Mouse (Mus musculus): ENCODE measurements around the gene Srgap1.

The Srgap1 gene

DNA sequence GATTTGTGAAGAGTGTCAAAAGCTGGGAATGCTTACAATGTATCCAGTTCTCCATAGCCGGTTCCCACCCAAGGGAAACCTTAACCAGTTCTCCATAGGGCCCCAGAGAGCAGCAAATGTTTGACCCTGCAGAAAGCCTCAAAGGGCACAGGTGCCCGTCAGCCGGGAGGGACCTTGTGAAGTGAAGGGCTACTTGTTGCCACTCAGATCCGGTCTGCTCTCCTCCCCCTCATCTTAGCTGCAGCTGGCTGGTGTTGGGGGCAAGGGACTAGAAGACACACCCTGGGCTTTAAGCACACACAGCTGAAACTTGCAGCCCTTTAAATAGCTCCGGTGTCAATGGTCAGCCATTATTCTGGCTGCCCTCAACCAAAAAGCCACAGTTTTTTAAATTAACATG, 30.1 kb downstream of the Srgap1 start:
- DNase-seq (ENCODE audit: low spot score in 2 of 2) = no peak

DNA sequence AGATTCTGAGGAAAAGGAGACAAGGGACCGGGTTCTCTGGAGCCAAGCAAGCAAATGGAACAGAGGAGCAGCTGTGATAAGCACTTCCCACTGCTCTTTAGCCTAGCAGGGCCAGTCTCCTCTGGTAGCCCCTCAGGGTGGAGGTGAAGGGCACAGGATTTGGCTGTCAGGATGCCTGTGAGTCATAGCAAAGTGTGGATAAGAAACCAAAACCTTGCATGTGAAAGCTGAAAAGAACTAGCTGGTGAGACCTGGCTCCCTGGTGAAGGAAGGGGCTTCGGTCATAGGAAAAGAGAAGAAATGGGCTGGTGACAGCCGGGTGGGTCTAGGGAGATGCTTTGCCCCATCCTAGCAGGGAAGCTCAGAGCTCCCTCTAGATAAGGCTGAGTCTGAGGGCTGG, 30.5 kb downstream of the Srgap1 start:
- DNase-seq (ENCODE audit: low spot score in 2 of 2) = no peak

DNA sequence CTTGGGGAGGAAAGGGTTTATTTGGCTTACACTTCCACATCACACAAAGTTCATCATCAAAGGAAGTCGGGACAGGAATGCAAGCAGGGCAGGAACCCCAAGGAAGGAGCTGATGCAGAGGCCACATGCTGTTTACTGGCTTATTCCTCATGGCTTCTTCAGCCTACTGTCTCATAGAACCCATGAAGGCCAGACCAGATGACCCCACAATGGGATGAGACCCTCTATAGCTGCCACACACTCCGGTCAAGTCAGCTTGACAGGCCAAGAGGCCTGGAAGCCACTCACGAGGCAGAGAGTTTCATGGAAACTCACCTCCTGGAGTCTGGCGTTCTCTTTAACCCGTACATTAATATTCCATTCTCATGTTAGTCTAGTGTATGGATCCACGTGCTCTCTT, 34.8 kb downstream of the Srgap1 start:
- DNase-seq (ENCODE audit: low spot score in 2 of 2) = no peak

DNA sequence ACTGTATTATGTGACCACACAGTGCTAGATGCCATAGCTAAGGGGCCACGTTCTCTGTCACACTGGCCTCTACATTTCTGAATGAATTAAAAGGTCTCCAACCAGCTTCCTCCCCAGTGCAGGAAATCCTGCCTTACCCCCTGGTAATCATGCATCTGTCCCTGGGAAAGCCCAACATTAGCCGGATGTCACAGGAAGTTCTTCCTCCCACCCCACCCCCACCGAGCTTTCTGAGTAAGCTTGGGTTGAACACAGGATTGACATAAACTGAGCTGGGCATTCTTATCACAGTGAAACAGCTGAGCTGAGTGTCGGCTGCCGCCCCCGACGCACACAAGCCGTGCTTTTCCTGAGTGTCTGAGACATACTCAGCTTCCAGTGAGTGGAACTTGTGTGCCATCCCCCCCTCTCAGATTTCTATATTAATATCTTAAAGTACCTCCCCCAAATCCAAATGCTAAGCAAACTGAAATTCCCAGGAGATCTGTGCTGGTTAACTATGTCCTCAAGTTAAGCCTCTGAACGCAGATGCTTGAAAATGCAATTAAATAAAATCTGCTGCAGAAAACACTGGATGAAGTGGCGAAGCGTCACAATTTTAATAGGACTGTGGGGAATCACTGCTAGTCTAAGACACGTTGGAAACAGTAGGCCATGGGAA, 38.3 kb downstream of the Srgap1 start:
- DNase-seq (ENCODE audit: low spot score in 2 of 2) = peak; percentile 7 to 10

DNA sequence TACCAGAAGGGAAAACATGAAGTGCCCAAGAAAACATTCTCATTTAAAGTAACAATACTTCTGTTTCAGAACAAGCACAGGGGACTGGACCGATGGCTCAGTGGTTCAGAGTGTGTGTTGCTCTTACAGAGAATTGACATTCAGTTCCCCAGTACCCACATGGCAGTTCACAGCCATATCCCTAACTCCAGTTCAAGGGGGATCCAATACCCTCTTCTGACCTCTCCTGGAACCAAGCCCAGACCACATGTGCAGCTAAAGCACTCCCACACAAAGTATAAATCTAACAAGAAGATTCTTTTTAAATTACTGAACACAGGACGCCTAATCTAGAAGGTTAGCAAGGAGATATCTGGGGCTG, 38.8 kb downstream of the Srgap1 start:
- DNase-seq (ENCODE audit: low spot score in 2 of 2) = no peak

DNA sequence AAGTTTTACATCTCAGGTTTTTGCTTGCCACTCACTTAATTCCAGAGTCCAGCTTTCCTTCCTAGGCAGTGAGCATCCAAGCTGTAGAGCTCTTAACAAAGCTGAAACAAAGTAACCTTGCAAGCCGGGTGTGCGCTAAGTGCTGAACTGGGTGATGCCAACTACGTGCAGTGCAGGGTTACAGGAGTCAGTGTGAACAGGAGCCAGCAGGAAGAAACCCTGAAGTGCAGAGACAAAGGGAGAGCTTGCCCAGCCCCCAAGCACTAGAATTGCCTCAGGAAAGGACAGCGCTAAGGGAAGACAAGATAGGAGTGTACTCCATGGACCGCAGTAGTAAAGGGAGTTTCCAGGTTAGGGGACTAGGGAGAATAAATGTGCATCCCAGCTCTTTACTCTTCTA, 40.5 kb downstream of the Srgap1 start:
- DNase-seq (ENCODE audit: low spot score in 2 of 2) = no peak

DNA sequence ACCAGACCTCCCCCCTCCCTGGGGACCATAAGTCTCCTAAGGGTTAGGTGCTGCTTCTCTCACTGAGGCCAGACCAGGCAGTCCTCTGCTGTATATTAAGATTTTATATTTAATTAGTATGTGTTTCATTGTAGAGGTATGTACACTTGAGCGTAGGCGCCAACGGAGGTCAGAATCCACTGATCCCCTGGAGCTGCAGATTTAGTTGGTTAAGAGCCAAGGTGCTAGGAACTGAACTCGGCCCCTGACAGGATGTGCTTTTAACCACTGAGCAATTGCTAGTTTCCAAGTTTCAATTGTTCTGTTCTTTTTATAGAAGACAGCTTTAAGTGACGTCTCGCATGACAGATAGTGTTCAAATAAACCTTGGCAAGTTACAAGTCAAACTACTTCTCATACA, 41.0 kb downstream of the Srgap1 start:
- DNase-seq (ENCODE audit: low spot score in 2 of 2) = no peak

DNA sequence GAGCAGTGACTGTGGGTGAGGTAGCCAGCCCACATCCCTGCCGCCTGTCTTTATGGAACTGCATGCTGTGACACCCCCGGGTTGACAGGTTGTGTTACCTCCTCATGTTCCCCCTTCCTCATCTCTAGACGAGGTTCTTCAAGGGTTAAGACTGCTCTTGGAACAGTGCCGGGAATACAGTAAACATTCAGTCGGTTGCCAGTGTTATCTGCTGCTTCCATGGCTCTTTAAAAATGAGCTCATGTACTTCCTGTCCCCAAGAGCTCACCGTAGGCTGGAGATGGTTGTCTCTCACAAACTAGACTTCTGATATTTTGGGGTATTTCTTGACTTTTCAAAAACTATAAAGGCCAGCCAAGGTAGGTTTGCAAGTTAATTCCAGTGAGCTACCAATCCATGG, 41.6 kb downstream of the Srgap1 start:
- DNase-seq (ENCODE audit: low spot score in 2 of 2) = no peak

DNA sequence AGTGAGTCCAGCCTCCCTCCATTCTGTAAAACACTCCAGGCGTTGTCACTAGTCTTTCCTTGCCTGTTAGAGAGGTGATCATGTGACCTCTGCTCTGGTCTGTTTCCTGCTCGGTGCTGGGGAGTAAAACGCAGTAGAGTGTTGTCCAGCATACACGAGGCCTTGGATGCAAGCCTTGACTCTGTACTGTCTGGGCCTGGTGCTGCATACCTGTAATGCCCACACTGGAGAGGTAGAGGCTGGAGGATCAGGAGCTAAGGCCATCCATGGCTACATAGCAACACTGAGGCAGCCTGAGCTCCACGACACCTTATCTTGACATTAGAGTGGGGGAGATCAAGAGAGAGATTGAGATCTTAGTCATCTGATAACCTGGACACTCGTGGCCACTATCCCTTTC, 44.2 kb downstream of the Srgap1 start:
- no peak for DNase-seq (ENCODE audit: low spot score in 2 of 2)

DNA sequence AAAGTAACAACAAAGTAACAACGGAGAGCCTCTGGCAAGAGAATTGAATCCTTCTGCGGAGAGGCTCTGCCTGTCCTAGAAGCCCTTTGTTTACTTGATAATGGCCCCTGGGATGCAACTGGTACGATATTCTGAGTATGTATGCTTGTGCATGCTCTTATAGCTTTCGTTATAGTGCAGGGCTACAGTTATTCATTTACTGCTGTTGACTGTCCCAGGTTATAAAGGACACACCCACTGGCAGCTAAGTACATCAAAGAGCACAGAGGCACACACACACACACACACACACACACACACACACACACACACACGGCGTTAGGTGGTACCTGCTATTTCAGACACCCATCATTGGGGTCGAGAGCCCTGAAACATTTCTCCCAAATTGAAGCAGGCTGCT, 48.3 kb downstream of the Srgap1 start:
- no peak for DNase-seq (ENCODE audit: low spot score in 2 of 2)

DNA sequence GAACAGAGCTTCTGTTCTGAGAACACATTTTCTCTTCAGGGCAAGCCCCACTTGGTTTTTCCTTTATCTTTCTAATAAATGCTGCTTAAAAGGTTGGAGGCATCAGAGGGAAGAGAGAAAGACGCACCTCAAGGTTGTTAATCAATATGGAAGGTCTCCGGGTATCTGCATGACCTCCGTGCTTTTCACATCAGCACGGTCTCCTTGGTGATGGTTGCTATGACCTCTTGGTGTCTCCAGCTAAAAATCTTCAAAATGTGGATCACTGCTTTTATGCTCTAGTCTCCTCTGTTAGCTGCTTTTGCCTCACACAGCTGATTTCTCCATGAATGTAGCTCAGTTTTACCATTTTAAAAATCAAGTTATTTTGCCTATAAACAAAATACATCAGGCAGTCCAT, 50.6 kb downstream of the Srgap1 start:
- DNase-seq (ENCODE audit: low spot score in 2 of 2) = no peak

DNA sequence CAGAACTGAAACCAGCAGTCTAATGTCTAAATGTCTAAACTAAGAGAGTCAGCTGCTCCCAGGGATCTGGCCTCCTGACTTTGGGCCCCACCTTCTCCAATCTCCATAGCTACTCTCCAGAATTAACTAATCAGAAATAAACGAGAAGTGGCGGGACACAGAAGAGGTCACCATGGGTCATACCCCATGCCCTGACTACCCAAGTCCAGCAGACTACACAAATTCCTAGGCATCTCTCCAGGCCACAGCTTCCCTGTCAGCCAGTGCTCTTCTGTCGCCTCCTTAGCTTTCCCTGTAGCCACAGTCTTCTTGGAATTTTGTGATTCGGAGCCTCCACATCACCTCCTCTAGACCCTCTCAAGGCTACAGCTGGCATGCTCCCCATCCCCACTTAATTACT, 51.7 kb downstream of the Srgap1 start:
- no peak for DNase-seq (ENCODE audit: low spot score in 2 of 2)

DNA sequence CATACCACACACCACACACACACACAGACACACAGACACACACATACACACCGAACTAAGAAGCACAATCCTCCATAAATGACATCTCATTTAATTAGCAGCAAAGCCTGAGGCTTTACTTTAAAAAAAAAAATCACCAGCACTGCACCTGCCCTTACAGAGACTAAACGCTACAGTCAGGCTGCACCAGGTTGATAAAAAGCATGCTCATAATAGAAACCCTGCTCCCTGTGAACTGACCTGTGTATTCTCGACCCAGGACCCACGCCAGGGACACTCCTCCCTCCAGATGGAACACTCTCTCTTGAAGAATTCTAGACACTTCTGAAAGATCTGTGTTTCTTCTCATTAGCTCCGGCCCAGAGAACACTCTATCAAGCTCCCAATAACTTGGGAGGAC, 52.5 kb downstream of the Srgap1 start:
- no peak for DNase-seq (ENCODE audit: low spot score in 2 of 2)

DNA sequence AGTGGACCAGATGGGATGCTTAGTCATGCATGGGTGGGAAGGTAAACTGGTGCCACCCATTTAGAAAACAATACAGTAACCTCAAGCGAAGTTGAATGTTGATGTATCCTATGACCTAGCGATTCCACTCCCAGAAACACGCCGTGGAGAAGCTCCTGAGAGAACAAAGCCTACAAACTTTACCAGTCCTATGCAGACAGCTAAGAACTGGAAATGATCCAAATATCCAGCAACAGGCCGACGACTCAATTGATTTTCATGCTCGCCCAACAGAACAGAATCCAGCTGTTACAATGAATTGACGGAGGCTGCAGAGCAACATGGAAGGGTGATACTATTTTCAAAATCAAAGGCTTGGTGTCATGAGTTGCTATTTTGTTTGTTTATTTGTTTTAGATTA, 54.5 kb downstream of the Srgap1 start:
- no peak for DNase-seq (ENCODE audit: low spot score in 2 of 2)

DNA sequence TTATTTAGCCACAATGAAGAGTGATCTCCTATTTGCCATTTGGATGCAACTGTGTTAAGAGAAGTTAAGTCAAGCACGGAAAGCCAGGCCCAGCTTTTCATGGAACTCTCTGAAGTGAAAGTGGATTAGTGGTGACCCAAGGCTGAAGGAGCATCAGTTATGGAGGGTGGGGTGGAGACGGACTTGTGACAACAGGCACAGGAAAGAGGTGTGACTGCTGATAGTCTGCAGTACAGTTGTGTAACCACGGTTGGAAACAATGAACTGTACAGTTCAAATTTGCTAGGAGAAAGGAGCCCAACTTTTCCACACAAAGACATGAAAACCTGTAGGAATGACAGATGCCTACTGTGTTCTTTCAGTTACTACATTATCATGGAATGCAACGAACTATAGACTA, 60.1 kb downstream of the Srgap1 start:
- no peak for DNase-seq (ENCODE audit: low spot score in 2 of 2)

DNA sequence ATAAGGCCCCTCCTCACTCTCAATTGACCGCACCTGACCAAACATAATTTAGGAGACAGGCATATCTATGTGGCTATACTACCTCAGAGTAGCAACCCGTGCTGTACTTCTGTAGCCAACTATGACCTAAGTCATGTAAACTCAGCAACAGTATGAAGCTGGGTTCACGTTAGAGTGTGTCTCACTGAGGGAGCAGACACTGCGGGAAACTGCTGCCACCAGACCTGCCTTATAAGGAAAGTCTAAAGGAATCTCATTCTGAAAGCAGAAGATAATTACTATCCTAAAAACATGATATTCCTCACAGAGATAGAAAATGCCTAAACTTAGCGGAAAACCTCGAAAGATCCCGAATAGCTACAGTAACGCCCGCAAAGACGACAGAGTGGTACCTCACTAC, 62.2 kb downstream of the Srgap1 start:
- DNase-seq (ENCODE audit: low spot score in 2 of 2) = no peak

DNA sequence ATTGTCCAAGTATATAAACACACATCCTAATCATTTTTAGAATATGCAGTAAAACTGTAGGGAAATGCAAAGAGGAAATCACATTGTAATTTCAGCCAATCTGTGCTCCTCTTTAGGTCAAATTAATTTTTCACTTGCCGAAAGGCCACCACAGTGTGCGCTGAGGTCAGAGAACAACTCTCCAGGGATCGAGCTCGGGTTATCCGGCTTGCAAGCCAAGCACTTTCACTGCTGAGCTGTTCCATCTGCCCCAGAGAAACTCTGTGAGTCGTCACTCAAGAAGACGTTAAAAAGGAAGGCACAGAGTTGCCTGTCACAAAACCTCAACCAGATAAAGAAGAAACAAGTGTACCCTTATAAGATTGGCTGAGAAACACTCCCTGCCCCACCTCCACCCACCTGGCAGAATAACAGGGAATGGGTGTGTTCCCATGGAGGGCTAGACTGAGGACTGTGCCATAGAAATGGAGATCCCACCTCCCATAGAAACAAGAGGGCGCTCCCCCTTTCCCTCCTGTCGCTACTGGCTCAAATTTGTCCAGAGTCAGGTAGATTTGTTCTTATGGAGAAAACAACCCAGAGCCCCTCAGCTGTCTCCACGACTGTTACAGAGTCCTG, 63.0 kb downstream of the Srgap1 start:
- no peak for DNase-seq (ENCODE audit: low spot score in 2 of 2)

DNA sequence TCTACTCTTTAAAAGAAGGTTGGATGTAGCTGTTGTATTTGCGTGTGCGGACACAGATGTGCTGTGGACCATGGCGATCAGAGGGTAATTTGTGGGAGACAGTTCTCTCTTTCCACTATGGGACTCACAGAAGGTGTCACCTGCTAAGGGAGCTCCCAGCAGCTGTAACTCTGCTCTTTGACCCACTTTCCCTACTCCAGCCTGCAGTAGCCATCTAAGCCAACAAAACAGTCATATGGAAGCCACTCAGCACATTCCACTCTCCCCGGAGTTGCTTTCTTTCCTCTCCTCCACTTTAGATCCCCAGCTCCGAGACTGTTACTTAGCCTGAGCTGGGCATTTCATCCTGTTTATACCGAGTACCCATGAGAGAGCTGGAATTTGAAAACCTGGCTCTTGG, 71.8 kb downstream of the Srgap1 start:
- DNase-seq (ENCODE audit: low spot score in 2 of 2) = no peak

DNA sequence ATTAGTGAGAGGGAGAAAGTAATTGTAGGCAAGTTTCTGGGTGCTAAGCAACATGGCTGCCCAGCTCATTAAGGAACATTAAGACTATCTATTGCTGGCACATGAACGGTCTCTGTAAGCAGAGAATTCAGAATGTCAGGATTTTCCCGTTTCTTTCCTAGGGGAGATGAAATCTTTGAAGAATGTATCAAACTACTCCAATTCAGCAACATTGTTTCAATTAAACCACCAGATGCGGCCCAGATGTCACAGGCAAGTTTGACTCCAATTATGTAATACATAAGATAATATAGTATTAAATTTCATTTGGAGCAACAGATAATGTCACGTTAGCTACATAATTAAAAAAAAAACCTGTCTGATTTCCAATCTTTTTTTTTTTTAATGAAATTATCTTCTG, 72.5 kb downstream of the Srgap1 start:
- no peak for DNase-seq (ENCODE audit: low spot score in 2 of 2)

DNA sequence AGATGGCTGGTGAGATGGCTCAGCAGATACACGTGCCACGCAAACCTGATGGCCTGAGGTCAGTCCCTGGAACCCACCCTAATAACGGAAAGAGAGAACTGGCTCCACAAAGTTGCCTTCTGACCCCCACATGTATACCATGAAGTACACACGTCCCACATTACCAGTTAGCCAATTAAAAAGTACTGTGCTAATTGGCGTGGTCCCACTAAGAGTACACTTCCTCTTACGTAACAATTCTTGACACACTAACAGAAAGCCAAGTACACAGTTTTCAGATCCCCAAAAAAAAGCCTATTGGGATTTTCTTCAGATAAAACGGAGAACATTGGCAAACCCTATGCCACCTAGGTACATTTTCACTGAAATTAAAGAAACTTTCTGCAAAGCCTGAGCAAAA, 73.8 kb downstream of the Srgap1 start:
- no peak for DNase-seq (ENCODE audit: low spot score in 2 of 2)

DNA sequence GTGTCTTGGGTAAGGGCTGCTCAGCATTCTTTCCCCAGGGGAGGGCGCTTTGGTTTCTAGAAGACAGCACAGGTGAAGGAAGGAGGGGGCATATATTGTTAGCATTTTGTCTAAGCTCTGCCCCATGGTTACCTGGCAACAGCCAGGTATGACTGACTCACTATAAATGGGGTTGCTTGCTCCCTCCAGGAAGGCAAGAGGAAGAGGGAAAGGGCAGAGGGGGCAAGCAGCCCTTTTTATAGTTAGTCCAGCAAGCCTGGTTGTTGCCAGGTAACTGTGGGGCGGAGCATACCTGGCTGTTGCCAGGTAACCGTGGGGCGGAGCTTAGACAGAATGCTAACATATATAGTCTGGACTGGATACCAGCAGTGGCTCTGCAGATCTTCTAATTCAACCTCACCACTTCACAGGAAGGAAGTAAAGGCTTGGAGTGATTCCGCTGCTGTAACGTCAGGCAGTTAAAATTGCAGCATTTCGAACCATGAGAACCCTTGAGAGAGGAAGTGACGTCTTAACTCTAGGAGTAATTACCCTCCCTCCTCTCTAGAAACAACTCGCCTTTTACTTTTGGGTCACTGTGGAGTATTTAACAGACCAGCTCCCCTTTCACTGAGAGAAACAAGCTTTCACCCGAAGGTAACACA, 74.7 kb downstream of the Srgap1 start:
- no peak for DNase-seq (ENCODE audit: low spot score in 2 of 2)

DNA sequence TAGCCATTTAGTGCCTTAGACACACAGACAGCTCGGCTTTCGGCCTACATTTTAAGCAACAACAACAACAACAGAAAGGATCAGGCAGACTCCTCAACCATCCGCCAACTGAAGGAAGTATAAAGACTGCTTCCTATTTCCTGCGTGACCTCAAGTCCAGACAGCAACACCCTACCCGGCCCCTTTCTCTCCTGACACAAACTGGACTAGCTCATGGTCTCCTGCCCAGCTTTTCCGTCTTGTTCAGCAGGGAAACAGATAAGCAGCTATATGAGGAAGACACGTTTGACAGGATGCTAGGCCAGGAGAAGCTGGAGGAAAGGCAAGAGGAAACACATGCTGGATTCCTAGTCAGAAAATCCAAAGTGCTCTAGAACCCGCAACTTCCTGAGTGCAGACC, 75.5 kb downstream of the Srgap1 start:
- no peak for DNase-seq (ENCODE audit: low spot score in 2 of 2)

DNA sequence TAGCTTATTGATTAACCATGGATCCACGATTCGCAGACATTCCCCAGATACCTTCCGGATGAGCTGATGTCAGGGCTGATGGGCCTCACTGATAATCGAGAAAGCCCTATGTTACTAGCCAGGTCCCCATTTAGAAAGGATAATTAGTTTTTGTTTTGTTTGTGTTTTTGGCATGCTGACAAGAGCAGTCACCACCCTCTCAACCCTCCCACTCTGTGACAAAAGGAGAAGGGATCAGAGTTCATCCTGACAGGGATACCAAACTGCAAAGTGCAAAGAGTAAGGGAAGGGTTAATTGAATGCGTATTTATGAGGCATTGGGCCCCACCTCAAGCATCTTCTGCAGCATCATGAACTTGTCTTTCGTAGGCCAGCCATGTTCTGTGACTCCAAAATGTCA, 76.2 kb downstream of the Srgap1 start:
- no peak for DNase-seq (ENCODE audit: low spot score in 2 of 2)

DNA sequence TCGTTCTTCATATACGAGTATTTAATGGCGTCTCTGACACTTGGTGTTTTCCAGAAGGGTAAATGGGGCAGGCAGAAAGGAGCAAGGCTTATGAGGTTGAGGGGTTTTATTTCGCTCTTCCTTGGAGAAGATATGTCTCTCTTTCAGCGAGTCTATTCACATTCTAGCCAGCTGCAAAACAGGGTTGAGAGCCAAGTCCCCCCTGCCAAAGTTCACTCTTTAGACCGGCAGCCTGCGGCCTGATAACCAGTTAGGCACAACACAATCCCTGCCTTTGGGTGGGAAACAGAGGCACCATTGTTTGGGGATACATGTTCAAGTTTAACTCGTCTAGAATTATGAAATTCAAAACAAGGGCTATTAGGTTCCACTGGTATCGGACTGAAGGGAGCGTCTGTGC, 83.0 kb downstream of the Srgap1 start:
- no peak for DNase-seq (ENCODE audit: low spot score in 2 of 2)

Data from spleen, postnatal 36 days (tissue).